Mouse (Mus musculus) myocyte (in vitro differentiated cells): ENCODE measurements around the gene Slc24a2. TPM values are rescaled to one million over a fixed set of nuclear protein-coding genes. Genes with fewer than 3 reads are reported as not detected.

ENCODE experiments used
- H3K27me3 ChIP-seq: one replicate; pipeline ENCODE4 v1.6.1; 2011; ENCODE audit not compliant: control insufficient read depth, insufficient read depth, insufficient read length
- H3K36me3 ChIP-seq: one replicate; pipeline ENCODE4 v1.6.1; 2011; ENCODE audit not compliant: control insufficient read depth, insufficient read depth
- H3K4me2 ChIP-seq: one replicate; pipeline ENCODE4 v1.6.1; 2011; ENCODE audit warnings: low read depth, control low read depth
- H3K4me3 ChIP-seq: one replicate; pipeline ENCODE4 v1.5.1; 2011; ENCODE audit warnings: mild to moderate bottlenecking, control low read depth, moderate library complexity
- H3K79me2 ChIP-seq: one replicate; pipeline ENCODE4 v1.6.1; 2011; ENCODE audit not compliant: control insufficient read depth, insufficient read depth
- H3ac ChIP-seq: one replicate; pipeline ENCODE4 v1.6.1; 2011; ENCODE audit not compliant: control insufficient read depth, insufficient read length
- CEBPB ChIP-seq: IDR thresholded peaks from 2 replicates; pipeline ENCODE4 v1.6.1; 2011; ENCODE audit warnings: mild to moderate bottlenecking, moderate library complexity; ENCODE audit not compliant: poor library complexity, insufficient read depth, severe bottlenecking
- E2F4 ChIP-seq: IDR thresholded peaks from one replicate; pipeline ENCODE4 v1.6.1; 2011; ENCODE audit warnings: mild to moderate bottlenecking, control low read depth, moderate library complexity; ENCODE audit not compliant: insufficient read depth
- MAX ChIP-seq: IDR thresholded peaks from one replicate; pipeline ENCODE4 v1.6.1; 2011; ENCODE audit warnings: low read depth, mild to moderate bottlenecking, control low read depth
- MYOD1 ChIP-seq, 3 experiments: IDR thresholded peaks; one replicate each; pipeline ENCODE4 v1.6.1; 2011; ENCODE audit warnings: control low read depth in 2 of 3, low read depth in 2 of 3, mild to moderate bottlenecking in 2 of 3, moderate library complexity in 1 of 3; ENCODE audit not compliant: insufficient read length in 2 of 3, control insufficient read depth in 1 of 3
- MYOG ChIP-seq, 3 experiments: IDR thresholded peaks; one replicate each; pipeline ENCODE4 v1.6.1; 2011; ENCODE audit warnings: control low read depth in 2 of 3, low read depth in 2 of 3, mild to moderate bottlenecking in 2 of 3; ENCODE audit not compliant: insufficient read length in 2 of 3, control insufficient read depth in 1 of 3, insufficient read depth in 1 of 3
- POLR2A ChIP-seq: IDR thresholded peaks from one replicate; pipeline ENCODE4 v1.6.1; 2011; ENCODE audit warnings: low read depth, mild to moderate bottlenecking, control low read depth, moderate library complexity; ENCODE audit not compliant: insufficient read length
- POLR2AphosphoS2 ChIP-seq: IDR thresholded peaks from one replicate; pipeline ENCODE4 v1.6.1; 2011; ENCODE audit warnings: low read depth, control low read depth; ENCODE audit not compliant: insufficient read length
- REST ChIP-seq: IDR thresholded peaks from one replicate; pipeline ENCODE4 v1.6.1; 2011; ENCODE audit warnings: mild to moderate bottlenecking, control low read depth, moderate library complexity; ENCODE audit not compliant: insufficient read depth, insufficient read length
- SRF ChIP-seq: IDR thresholded peaks from one replicate; pipeline ENCODE4 v1.6.1; 2011; ENCODE audit warnings: low read depth; ENCODE audit not compliant: control insufficient read depth, insufficient read length
- TCF12 ChIP-seq: IDR thresholded peaks from one replicate; pipeline ENCODE4 v1.6.1; 2011; ENCODE audit warnings: mild to moderate bottlenecking, control low read depth; ENCODE audit not compliant: poor library complexity, insufficient read depth, severe bottlenecking
- TCF3 ChIP-seq: IDR thresholded peaks from one replicate; pipeline ENCODE4 v1.6.1; 2011; ENCODE audit warnings: low read depth, control low read depth; ENCODE audit not compliant: insufficient read length
- USF1 ChIP-seq: IDR thresholded peaks from one replicate; pipeline ENCODE4 v1.6.1; 2011; ENCODE audit warnings: low read depth, mild to moderate bottlenecking, control low read depth, moderate library complexity
- polyA plus RNA-seq: library from polyadenylated mRNA; unstranded; fragments of >200 nt; fragmentation: generic; extraction: Trizol; gene quantifications from one replicate; pipeline ENCODE4 v1.2.1, GENCODE M21; 2012; ENCODE audit warnings: missing spikeins

The Slc24a2 gene
- polyA plus RNA-seq, 1 experiment = under 0.01 TPM

DNA sequence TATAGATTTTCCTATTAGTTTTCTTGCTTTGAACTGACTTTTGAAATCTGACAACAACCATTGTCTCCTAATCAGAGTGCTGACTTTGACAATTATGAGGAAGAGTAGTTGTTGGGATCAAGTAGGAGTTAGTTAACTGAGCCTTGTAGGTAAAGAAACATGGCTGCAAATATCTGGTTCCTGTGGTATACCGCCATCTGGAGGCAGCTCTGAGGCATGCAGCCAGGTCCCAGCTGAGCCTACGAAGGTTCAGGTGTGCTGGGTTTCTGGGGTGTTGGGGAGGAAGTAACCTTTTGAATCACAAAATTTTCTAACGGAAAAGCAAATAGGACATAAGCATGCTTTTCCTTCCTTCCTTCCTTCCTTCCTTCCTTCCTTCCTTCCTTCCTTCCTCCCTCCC lies 237.8 kb downstream of the Slc24a2 start:
- Histone ChIP-seq H3ac (no peak overlapping the region), H3K4me3 (no peak overlapping the region), H3K4me2 (no peak overlapping the region), H3K27me3 (no peaks in the 10 kb centered on the region), H3K79me2 (no peaks in the 10 kb centered on the region), H3K36me3 (no peaks in the 10 kb centered on the region)
- TF ChIP-seq POLR2AphosphoS2 (no peak), REST (no peak), POLR2A (no peak), SRF (no peak), MYOD1 (IDR thresholded peaks at IDR 0.05; ENCODE audit: control insufficient read depth in 1 of 3, insufficient read length in 2 of 3, low read depth in 2 of 3) (no peak), MYOG (IDR thresholded peaks at IDR 0.05; ENCODE audit: control insufficient read depth in 1 of 3, insufficient read depth in 1 of 3, insufficient read length in 2 of 3, low read depth in 2 of 3) (no peak), MAX (no peak), TCF3 (no peak), CEBPB (no peak)

DNA sequence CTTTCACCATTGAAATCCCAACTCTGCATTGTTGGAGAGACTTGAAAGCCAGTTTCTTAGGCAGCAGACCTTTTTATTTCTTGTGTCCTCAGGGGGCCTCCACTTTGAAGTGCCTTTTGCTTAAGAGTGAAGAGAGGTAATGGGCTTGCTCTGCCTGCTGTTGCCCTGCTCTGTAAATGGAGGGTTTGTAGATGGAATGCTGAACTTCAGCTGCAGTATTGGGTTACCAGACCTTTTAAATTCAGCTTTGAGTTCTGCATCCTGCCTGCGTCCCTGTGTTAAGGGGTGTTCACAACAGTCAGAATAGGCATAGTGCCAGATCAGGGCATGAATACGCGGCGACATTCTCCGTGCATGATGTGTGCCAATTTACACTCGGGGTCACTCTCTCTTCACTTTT lies 241.0 kb downstream of the Slc24a2 start:
- H3K4me2 ChIP-seq = no peak overlapping the region
- no peak overlapping the region for H3K4me3 ChIP-seq
- H3K79me2 ChIP-seq = no peaks in the 10 kb centered on the region
- no peak for TF ChIP-seq POLR2A
- TF ChIP-seq MYOG (IDR thresholded peaks at IDR 0.05; ENCODE audit: control insufficient read depth in 1 of 3, insufficient read depth in 1 of 3, insufficient read length in 2 of 3, low read depth in 2 of 3) = no peak
- no peak for TF ChIP-seq USF1
- TF ChIP-seq TCF12 = no peak
- TF ChIP-seq MYOD1 (IDR thresholded peaks at IDR 0.05; ENCODE audit: control insufficient read depth in 1 of 3, insufficient read length in 2 of 3, low read depth in 2 of 3) = no peak
- TF ChIP-seq CEBPB = no peak
- TF ChIP-seq MAX = no peak
- TF ChIP-seq REST = no peak
- no peak for TF ChIP-seq E2F4
- no peak for TF ChIP-seq POLR2AphosphoS2
- TF ChIP-seq TCF3 = no peak
- TF ChIP-seq SRF = no peak
- H3K36me3 ChIP-seq = no peaks in the 10 kb centered on the region
- H3ac ChIP-seq = no peak overlapping the region
- H3K27me3 ChIP-seq = no peaks in the 10 kb centered on the region

DNA sequence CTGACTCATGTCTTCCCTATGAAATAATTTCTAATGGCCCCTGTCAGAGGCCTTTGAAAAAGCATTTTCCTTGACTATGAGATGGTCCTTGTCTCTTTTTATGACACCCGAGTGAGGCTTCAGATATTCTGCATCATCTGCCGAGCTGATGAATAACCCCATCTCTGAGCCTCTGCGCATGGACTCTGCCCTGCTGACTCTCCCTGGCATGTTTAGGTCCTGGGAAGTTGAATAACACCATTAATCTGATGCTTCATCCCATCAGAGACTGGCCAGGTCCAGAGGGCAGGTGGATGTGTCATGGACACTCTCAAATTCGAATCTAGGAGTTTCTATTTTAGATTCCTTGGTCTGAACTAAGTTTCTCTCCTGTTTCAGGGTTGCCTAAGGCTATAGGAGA lies 242.4 kb downstream of the Slc24a2 start:
- TF ChIP-seq USF1 (no peak), POLR2AphosphoS2 (no peak), REST (no peak), MYOD1 (IDR thresholded peaks at IDR 0.05; ENCODE audit: control insufficient read depth in 1 of 3, insufficient read length in 2 of 3, low read depth in 2 of 3) (no peak), POLR2A (no peak), TCF3 (no peak), CEBPB (no peak), TCF12 (no peak), E2F4 (no peak), MYOG (IDR thresholded peaks at IDR 0.05; ENCODE audit: control insufficient read depth in 1 of 3, insufficient read depth in 1 of 3, insufficient read length in 2 of 3, low read depth in 2 of 3) (no peak)
- no peaks in the 10 kb centered on the region for H3K36me3 ChIP-seq
- H3K4me2 ChIP-seq = no peak overlapping the region
- H3K79me2 ChIP-seq = no peaks in the 10 kb centered on the region
- H3ac ChIP-seq = no peak overlapping the region
- H3K27me3 ChIP-seq = no peaks in the 10 kb centered on the region
- H3K4me3 ChIP-seq = no peak overlapping the region

DNA sequence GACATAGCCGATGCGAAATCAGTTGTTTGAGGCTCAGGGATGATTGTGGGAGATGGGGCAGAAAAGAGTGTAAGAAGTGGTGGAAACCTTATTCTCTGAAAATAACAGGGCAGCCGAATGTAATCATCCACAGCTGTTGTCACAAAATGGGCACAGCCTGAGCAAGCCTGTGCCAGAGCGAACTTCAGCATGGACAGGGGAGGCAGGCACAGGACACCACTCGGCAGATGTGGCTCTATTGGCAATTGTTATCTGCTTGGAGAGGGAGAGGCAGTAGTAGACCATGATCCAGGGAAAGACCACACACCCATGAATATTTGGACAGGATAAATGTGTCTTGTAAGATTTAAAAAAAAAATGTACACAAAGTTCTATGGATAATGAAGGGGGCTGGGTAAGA lies 253.0 kb downstream of the Slc24a2 start:
- Histone ChIP-seq H3K36me3 (no peaks in the 10 kb centered on the region), H3ac (no peak overlapping the region), H3K4me2 (no peak overlapping the region), H3K79me2 (no peaks in the 10 kb centered on the region), H3K27me3 (no peaks in the 10 kb centered on the region), H3K4me3 (no peak overlapping the region)
- TF ChIP-seq POLR2A (no peak), MYOG (IDR thresholded peaks at IDR 0.05; ENCODE audit: control insufficient read depth in 1 of 3, insufficient read depth in 1 of 3, insufficient read length in 2 of 3, low read depth in 2 of 3) (no peak), E2F4 (no peak), MYOD1 (IDR thresholded peaks at IDR 0.05; ENCODE audit: control insufficient read depth in 1 of 3, insufficient read length in 2 of 3, low read depth in 2 of 3) (no peak), MAX (no peak), CEBPB (no peak), TCF12 (no peak), REST (no peak), USF1 (no peak), POLR2AphosphoS2 (no peak), TCF3 (no peak), SRF (no peak)
